ENCODE assay signal across 8 mouse cellular contexts in the genomic region with DNA sequence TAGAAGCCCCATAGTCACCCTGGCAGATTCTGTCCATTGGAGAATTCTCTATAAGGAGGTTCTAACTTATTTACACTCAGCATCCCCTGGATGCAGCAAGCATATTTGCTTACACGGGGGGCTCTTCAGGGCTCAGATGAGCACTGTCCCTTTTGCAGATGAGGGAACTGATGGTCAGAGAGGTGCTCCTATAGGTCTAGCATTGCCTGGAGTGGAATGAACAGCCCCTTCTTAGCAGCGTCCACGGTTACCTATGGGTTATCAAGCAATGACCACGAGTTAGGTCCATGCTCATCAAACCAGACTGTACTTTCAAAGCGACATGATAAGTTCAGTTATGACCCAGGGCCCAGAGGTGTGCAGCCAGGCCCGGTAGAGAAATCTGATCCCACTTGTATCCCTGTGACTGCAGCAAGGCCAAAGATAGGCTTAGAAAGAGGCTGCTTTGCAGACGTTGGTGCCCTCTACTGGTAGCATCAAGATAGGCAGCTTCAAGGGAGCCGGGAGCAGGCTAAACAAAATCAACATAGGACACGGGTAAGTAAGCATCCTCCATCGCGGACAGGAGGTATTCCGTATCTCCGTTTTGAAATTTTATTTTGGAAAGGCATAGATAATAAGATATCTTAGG.
DNase-seq lines count a peak whose midpoint lies in the region; ATAC-seq and TF ChIP-seq lines count a peak whose summit lies in the region.

No protein-coding gene starts in this region.

- H3K9ac ChIP-seq in forebrain, postnatal 0 days, result no peak overlapping the region
- no peak overlapping the region for H3K9ac ChIP-seq in hindbrain, postnatal 0 days (replicated peaks; ENCODE audit: low read length)
- H3K9ac ChIP-seq in midbrain, embryonic 15.5 days, result no peak overlapping the region

- no peak overlapping the region for H3K4me2 ChIP-seq in forebrain, postnatal 0 days (ENCODE audit: low read depth)
- H3K4me2 ChIP-seq in hindbrain, postnatal 0 days (ENCODE audit: low read depth, low read length), result no peak overlapping the region
- no peak overlapping the region for H3K4me2 ChIP-seq in midbrain, embryonic 15.5 days

- H3K4me1 ChIP-seq in spleen, adult 2 months (ENCODE audit: control insufficient read depth, insufficient read depth, insufficient read length), result no peaks in the 10 kb centered on the region
- no peaks in the 10 kb centered on the region for H3K4me1 ChIP-seq in forebrain, postnatal 0 days (ENCODE audit: insufficient read depth)
- no peaks in the 10 kb centered on the region for H3K4me1 ChIP-seq in hindbrain, postnatal 0 days (ENCODE audit: insufficient read depth, low read length)
- no peaks in the 10 kb centered on the region for H3K4me1 ChIP-seq in midbrain, embryonic 15.5 days

- peak; percentile 86 for ATAC-seq in forebrain, postnatal 0 days
- peak; percentile 78 for ATAC-seq in hindbrain, postnatal 0 days
- peak; percentile 66; the same call in 1 of the 2 replicates for ATAC-seq in midbrain, embryonic 15.5 days (replicated peaks)

- no peak for TF ChIP-seq POLR2A in spleen, adult 2 months (IDR thresholded peaks at IDR 0.05; ENCODE audit: low read depth, low read length)

- H3K36me3 ChIP-seq in spleen, adult 2 months (ENCODE audit: control insufficient read depth, insufficient read depth, low read length), result no peaks in the 10 kb centered on the region
- no peaks in the 10 kb centered on the region for H3K36me3 ChIP-seq in forebrain, postnatal 0 days (ENCODE audit: insufficient read depth)
- H3K36me3 ChIP-seq in hindbrain, postnatal 0 days (ENCODE audit: insufficient read depth, low read length), result no peaks in the 10 kb centered on the region
- H3K36me3 ChIP-seq in midbrain, embryonic 15.5 days (replicated peaks), result no peaks in the 10 kb centered on the region

- H3K27ac ChIP-seq in spleen, adult 2 months (ENCODE audit: insufficient read depth, low read length), result no peak overlapping the region
- H3K27ac ChIP-seq in forebrain, postnatal 0 days (ENCODE audit: low read depth, low read length), result no peak overlapping the region
- no peak overlapping the region for H3K27ac ChIP-seq in hindbrain, postnatal 0 days
- H3K27ac ChIP-seq in midbrain, embryonic 15.5 days, result no peak overlapping the region

- no peak for DNase-seq in spleen, adult 2 months (ENCODE audit: low read depth in 1 of 2, low spot score in 2 of 2)
- DNase-seq in spleen, postnatal 36 days (ENCODE audit: low spot score in 2 of 2), result no peak
- DNase-seq in cerebellum, adult 8-10 months, result peak; percentile 45
- peak; percentile 89 for DNase-seq in forebrain, postnatal 0 days
- DNase-seq in hindbrain, postnatal 0 days (ENCODE audit: low spot score), result peak; percentile 90
- peak; percentile 61 to 67 for DNase-seq in left cerebral cortex, postnatal 10 days (ENCODE audit: extremely low spot score in 1 of 2, low spot score in 2 of 2)
- DNase-seq in thymus, postnatal 25 days, result peak; percentile 4

- no peak overlapping the region for H3K4me3 ChIP-seq in spleen, adult 2 months (ENCODE audit: extremely low read depth, insufficient read depth, insufficient read length)
- H3K4me3 ChIP-seq in forebrain, postnatal 0 days (ENCODE audit: low read depth, low read length), result no peak overlapping the region
- H3K4me3 ChIP-seq in hindbrain, postnatal 0 days (ENCODE audit: low read length), result no peak overlapping the region
- no peak overlapping the region for H3K4me3 ChIP-seq in midbrain, embryonic 15.5 days

- no peaks in the 10 kb centered on the region for H3K27me3 ChIP-seq in spleen, adult 2 months (ENCODE audit: control insufficient read depth, insufficient read depth, low read length)
- peaks cover 3% of the 10 kb centered on the region; the same call in 1 of the 2 replicates for H3K27me3 ChIP-seq in forebrain, postnatal 0 days (ENCODE audit: insufficient read depth, low read length)
- no peaks in the 10 kb centered on the region for H3K27me3 ChIP-seq in hindbrain, postnatal 0 days (ENCODE audit: insufficient read depth, low read length)
- H3K27me3 ChIP-seq in midbrain, embryonic 15.5 days (replicated peaks), result 0 out of 2 replicates have a peak, but pooled peaks cover 7% of the 10 kb centered on the region

- peak; percentile 29; the same call in 1 of the 2 replicates for TF ChIP-seq CTCF in spleen, adult 2 months (IDR thresholded peaks at IDR 0.05; ENCODE audit: extremely low read depth, insufficient read depth, insufficient read length, insufficient replicate concordance)
- peak; percentile 97 for TF ChIP-seq CTCF in forebrain, postnatal 0 days (IDR thresholded peaks at IDR 0.05; ENCODE audit: low read depth)
- TF ChIP-seq CTCF in hindbrain, postnatal 0 days (IDR thresholded peaks at IDR 0.05; ENCODE audit: low read depth), result peak; percentile 97

- no peaks in the 10 kb centered on the region for H3K9me3 ChIP-seq in forebrain, postnatal 0 days (ENCODE audit: low read length)
- no peaks in the 10 kb centered on the region for H3K9me3 ChIP-seq in hindbrain, postnatal 0 days (ENCODE audit: low read length)
- H3K9me3 ChIP-seq in midbrain, embryonic 15.5 days, result no peaks in the 10 kb centered on the region

- intact Hi-C loops in left cerebral cortex, postnatal 10 days (cut with DNase I), result loop anchor here (2.0 kb wide), 2 partner anchors 76 to 322 kb away; no protein-coding TSS in a partner anchor

- 32% methylated on average over 13 of the region's 13 CpGs for WGBS in spleen, adult 2 months
- 24% methylated on average over 13 of the region's 13 CpGs for WGBS in forebrain, postnatal 0 days
- WGBS in hindbrain, postnatal 0 days, result 24% methylated on average over 13 of the region's 13 CpGs
- WGBS in midbrain, embryonic 15.5 days, result 23% methylated on average over 13 of the region's 13 CpGs

Comparison
In these comparisons a context has a peak if more than half of its experiments do, and no peak if none do; other contexts are left out.
1. DNase-seq: peak in cerebellum, adult 8-10 months (single experiment), forebrain, postnatal 0 days (single experiment), hindbrain, postnatal 0 days (single experiment), left cerebral cortex, postnatal 10 days (2 of 2) and thymus, postnatal 25 days (single experiment); none in spleen, adult 2 months (0 of 2) and spleen, postnatal 36 days (0 of 2).
2. CTCF ChIP-seq: peak in every context shown above with its lines; median percentile 97 in forebrain, postnatal 0 days; 97 in hindbrain, postnatal 0 days; 29 in spleen, adult 2 months.
3. Peak in every context shown above with its lines, with median percentiles within 50 percentile points of each other: ATAC-seq.